Mouse (Mus musculus) neural tube, embryonic 14.5 days (tissue): ENCODE data around the gene Pink1. TPM values are rescaled to one million over a fixed set of nuclear protein-coding genes. Genes with fewer than 3 reads are reported as not detected.

Source experiments
- ATAC-seq: fragments of 200-750 bp; cut with Nextera tagmentation; 2 replicates; pipeline ENCODE4 v1.8.0; 2017; ENCODE audit warnings: low read depth, mild to moderate bottlenecking, moderate TSS enrichment, moderate library complexity
- H3K27ac ChIP-seq: fragments of 300-500 bp; sonication (generic); 2 replicates; pipeline ENCODE4 v1.5.1; 2014; ENCODE audit warnings: low read depth, mild to moderate bottlenecking, control low read depth, low read length, moderate library complexity, mixed read lengths
- H3K27me3 ChIP-seq: fragments of 300-500 bp; sonication (generic); 2 replicates; pipeline ENCODE4 v1.6.1; 2014; ENCODE audit warnings: low read length; ENCODE audit not compliant: control insufficient read depth, insufficient read depth
- H3K36me3 ChIP-seq: fragments of 300-500 bp; sonication (generic); 2 replicates; pipeline ENCODE4 v1.6.1; 2014; ENCODE audit warnings: low read length, mixed read lengths; ENCODE audit not compliant: control insufficient read depth, insufficient read depth
- H3K4me1 ChIP-seq: fragments of 300-500 bp; sonication (generic); 2 replicates; pipeline ENCODE4 v1.6.1; 2014; ENCODE audit warnings: low read length; ENCODE audit not compliant: control insufficient read depth, insufficient read depth
- H3K4me2 ChIP-seq: fragments of 300-500 bp; sonication (generic); 2 replicates; pipeline ENCODE4 v1.6.1; 2014; ENCODE audit warnings: mild to moderate bottlenecking, low read depth, low read length, control low read depth
- H3K4me3 ChIP-seq: fragments of 300-500 bp; sonication (generic); 2 replicates; pipeline ENCODE4 v1.5.1; 2014; ENCODE audit warnings: low read depth, low read length, control low read depth, mixed read lengths
- H3K9ac ChIP-seq: fragments of 300-500 bp; sonication (generic); replicated peaks from 2 replicates; pipeline ENCODE4 v1.6.1; 2014; ENCODE audit warnings: low read depth, mild to moderate bottlenecking, control low read depth, low read length, mixed read lengths
- H3K9me3 ChIP-seq: fragments of 300-500 bp; sonication (generic); 2 replicates; pipeline ENCODE4 v1.6.1; 2016; ENCODE audit warnings: low read length; ENCODE audit not compliant: control insufficient read depth
- WGBS: fragments of 180-500 bp; shearing (Covaris S2); extraction: QIAGEN DNeasy Blood & Tissue Kit; methylation state at CpG from one replicate; pipeline ENCODE4 v1.1.7; 2014; 5-methylcytosine and 5-hydroxymethylcytosine counted together
- polyA plus RNA-seq: library from polyadenylated mRNA; unstranded; fragments of >200 nt; fragmentation: Nextera tagmentation; extraction: Ambion mirVana; gene quantifications from 2 replicates; pipeline ENCODE4 v1.2.1, GENCODE M21; 2014

Pink1 gene
- polyA plus RNA-seq, 1 experiment from 2014 or later, result 49.0 TPM

DNA sequence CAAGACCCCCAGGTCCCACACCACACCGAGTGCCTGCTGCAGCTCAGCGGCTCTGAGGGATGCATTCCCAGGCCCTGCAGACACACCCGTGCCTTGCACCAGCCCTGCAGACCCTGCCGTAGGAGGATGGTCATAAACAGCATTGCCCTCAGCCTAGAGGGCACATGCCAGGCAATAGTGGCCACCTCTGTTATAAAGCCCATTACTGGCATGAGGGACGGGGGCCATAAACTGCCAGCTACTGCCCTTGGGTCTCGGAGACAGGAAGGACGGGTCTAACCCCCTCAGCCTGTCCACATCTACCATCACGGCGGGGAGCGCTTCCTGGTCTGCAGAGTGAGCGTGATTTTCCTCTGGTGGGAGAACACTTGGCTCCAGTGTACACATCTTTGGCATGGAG lies 13.1 kb downstream of the Pink1 start:
- H3K9ac ChIP-seq, result no peak overlapping the region
- peaks cover 63% of the 10 kb centered on the region for H3K36me3 ChIP-seq
- no peak overlapping the region for H3K27ac ChIP-seq
- 86% methylated on average over 11 of the region's 11 CpGs for WGBS
- H3K4me2 ChIP-seq, result no peak overlapping the region
- no peak overlapping the region for H3K4me3 ChIP-seq
- ATAC-seq, result no peak
- no peaks in the 10 kb centered on the region for H3K4me1 ChIP-seq
- H3K27me3 ChIP-seq, result no peaks in the 10 kb centered on the region
- H3K9me3 ChIP-seq, result no peaks in the 10 kb centered on the region

DNA sequence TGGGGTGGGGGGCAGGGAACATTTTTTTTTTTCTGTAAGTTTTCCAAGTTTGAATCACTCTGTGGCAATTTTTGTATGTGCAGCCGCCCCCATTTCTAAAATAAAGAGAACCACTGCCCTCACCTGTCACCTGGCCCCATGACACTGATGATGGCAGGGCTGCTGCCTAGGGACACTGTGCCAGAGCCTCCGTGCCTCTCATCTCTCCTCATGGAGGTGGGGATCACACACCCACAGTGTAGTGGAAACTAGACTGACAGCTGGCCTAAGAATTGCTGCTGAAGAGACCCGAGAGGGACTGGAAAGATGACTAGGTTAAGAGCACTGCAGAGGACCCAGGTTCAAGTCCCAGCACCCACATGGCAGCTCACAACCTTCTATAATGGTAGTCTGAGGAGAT lies 14.0 kb downstream of the Pink1 start:
- no peak overlapping the region for H3K27ac ChIP-seq
- H3K4me2 ChIP-seq, result no peak overlapping the region
- 93% methylated on average over 3 of the region's 3 CpGs for WGBS
- peaks cover 57% of the 10 kb centered on the region for H3K36me3 ChIP-seq
- no peaks in the 10 kb centered on the region for H3K27me3 ChIP-seq
- H3K9me3 ChIP-seq, result no peaks in the 10 kb centered on the region
- no peak overlapping the region for H3K4me3 ChIP-seq
- no peak for ATAC-seq
- no peaks in the 10 kb centered on the region for H3K4me1 ChIP-seq
- no peak overlapping the region for H3K9ac ChIP-seq

DNA sequence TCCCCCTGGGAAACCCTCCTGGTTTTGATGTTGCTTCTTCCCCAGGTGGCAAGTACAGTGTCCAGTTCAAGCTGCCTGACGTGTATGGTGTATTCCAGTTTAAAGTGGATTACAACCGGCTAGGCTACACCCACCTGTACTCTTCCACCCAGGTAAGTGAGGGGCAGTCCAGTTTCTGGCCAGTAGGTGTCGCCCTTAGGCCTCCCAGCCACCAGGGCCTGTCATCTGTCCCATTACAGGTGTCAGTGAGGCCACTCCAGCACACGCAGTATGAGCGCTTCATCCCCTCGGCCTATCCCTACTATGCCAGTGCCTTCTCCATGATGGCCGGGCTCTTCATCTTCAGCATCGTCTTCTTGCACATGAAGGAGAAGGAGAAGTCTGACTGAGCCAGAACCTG lies 14.5 kb downstream of the Pink1 start:
- H3K27ac ChIP-seq, result no peak overlapping the region
- WGBS, result 69% methylated on average over 8 of the region's 8 CpGs
- H3K27me3 ChIP-seq, result no peaks in the 10 kb centered on the region
- H3K9me3 ChIP-seq, result no peaks in the 10 kb centered on the region
- H3K36me3 ChIP-seq, result peaks cover 54% of the 10 kb centered on the region
- no peaks in the 10 kb centered on the region for H3K4me1 ChIP-seq
- H3K4me3 ChIP-seq, result no peak overlapping the region
- no peak overlapping the region for H3K9ac ChIP-seq
- ATAC-seq, result peak; percentile 52; the same call in 1 of the 2 replicates
- no peak overlapping the region for H3K4me2 ChIP-seq

DNA sequence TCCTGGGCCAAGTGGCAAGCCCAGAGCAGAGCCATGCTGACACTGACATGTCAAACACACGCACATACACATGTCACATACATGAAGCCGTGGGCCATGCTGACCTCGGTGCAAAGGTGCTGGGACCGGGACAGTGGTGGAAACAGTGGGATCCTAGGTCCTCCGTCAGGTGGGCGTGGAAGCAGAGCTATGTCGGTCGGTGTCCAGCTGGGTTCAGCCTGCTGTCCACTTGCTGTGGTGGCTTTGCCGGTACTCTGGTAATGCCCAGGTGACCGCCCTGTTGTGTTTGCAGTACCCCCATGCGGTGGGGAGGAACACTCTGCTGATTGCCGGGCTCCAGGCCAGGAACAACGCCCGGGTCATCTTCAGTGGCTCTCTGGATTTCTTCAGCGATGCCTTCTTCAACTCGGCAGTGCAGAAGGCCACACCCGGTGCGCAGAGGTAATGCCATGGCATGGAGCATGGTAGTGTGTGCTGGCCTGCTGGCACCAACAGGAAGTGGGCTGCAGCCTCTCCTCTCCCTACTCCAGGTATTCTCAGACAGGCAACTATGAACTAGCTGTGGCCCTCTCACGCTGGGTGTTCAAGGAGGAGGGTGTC lies 15.7 kb downstream of the Pink1 start:
- H3K27ac ChIP-seq, result no peak overlapping the region
- H3K9me3 ChIP-seq, result no peaks in the 10 kb centered on the region
- no peak overlapping the region for H3K4me3 ChIP-seq
- ATAC-seq, result no peak
- H3K27me3 ChIP-seq, result no peaks in the 10 kb centered on the region
- 96% methylated on average over 19 of the region's 19 CpGs for WGBS
- H3K9ac ChIP-seq, result no peak overlapping the region
- H3K4me1 ChIP-seq, result peaks cover 5% of the 10 kb centered on the region
- peaks cover 54% of the 10 kb centered on the region for H3K36me3 ChIP-seq
- H3K4me2 ChIP-seq, result no peak overlapping the region

DNA sequence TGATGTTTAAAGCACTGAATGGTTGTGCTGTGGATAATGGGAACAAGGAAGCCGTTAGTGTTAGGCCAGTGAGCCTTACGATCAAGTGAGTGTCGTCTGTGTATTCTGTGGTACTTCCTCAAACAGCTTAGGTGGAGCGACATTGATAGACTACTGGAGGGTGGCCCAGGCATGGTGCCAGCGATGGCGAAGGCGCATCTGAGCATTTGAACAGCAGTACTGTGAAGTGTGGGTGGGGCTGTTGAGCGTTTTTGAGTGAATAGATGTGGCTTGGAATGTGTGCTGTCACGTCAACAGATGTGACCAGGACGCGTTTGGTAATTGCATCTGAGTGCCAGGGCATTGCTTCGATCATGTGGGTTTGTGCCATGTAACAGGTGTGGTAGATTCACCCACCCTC lies 18.4 kb downstream of the Pink1 start:
- Histone ChIP-seq H3K36me3 (peaks cover 29% of the 10 kb centered on the region), H3K27ac (no peak overlapping the region), H3K27me3 (no peaks in the 10 kb centered on the region), H3K9me3 (no peaks in the 10 kb centered on the region), H3K4me3 (no peak overlapping the region), H3K9ac (no peak overlapping the region), H3K4me2 (no peak overlapping the region), H3K4me1 (peaks cover 16% of the 10 kb centered on the region)
- no peak for ATAC-seq
- WGBS, result 88% methylated on average over 12 of the region's 12 CpGs

DNA sequence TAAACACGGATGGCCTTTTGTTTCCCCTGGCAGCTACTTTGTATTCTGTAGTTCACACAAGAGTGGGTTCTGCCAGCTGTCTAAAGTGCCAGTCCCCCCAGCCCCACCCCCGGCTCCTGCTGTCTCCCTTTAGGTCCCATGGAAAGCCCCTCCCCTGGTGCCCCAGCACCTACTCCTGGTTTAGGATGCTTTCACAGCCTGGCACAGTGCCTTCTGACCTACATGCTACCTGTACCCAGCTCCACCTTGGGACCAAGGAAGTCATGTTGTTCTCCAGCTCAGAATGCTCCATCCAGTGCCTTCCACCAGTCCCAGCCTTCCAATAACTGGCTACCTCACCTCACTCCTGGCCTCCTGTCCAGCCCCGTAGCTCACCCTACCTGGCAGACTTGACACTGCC lies 19.1 kb downstream of the Pink1 start:
- Histone ChIP-seq H3K4me1 (peaks cover 16% of the 10 kb centered on the region), H3K27me3 (no peaks in the 10 kb centered on the region), H3K36me3 (peaks cover 22% of the 10 kb centered on the region), H3K4me3 (no peak overlapping the region), H3K4me2 (no peak overlapping the region), H3K27ac (no peak overlapping the region), H3K9ac (no peak overlapping the region), H3K9me3 (no peaks in the 10 kb centered on the region)
- ATAC-seq, result no peak
- 72% methylated on average over 3 of the region's 3 CpGs for WGBS

DNA sequence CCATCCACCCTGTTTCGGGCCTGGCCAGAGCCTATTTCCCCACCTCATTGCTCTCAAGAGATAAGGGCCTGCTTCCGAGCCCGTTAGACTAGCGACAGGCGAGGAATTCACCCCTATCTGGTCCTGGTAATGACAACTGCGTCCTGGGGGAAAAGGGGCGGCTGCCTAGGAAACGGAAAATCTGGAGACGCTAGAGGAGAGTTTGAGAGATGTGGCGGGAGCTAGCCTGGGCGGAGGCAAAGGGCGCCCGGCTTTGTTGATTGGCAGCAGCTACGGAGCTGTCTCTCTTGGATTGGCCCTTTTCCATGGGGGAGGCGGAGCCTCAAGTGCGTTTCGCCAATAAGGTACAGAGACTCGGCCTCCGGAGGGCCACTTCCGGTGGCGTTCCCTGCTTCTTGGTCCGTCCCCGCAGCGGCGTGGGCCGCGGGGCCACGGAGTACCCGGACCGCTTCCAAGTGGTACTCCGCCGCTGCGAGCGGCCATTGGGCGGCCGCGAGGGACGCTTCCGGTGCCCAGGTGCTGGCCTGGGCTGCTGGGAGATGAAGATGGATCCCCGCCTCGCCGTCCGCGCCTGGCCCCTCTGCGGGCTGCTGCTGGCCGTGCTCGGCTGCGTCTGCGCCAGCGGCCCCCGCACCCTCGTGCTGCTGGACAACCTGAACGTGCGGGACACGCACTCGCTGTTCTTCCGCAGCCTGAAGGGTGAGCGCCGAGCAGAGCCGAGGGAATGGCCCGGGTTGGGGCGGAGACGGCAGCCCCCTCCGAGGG lies 21.6 kb downstream of the Pink1 start, which contains the start of gene Ddost:
TSS of gene Ddost (plus strand) at position 391 of the 765 bp plus-strand sequence.
- H3K4me3 ChIP-seq, result peak within 1 kb of the TSS; percentile 91
- peaks cover 16% of the 10 kb centered on the region for H3K4me1 ChIP-seq
- under 1% methylated on average over 64 of the region's 64 CpGs for WGBS

DNA sequence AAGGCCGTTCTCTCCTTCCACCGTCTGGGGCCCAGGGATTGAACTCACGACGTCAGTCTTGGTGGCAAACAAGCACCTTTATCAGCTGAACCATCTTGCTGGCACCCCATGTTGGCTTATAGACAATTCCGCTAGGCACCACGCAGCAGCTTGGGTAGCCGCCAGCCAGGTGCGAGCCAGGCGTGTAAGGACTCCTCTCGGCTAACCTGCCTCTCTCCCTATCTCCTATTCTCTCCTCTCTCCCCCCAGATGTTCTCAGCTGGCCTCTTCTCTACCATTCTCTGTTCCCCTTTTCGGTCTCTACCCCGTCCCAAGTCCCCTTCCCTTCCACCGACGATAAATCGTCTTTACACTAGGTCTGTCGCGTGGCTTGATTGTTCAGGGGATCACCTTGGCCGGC lies 22.4 kb downstream of the Pink1 start:
- H3K36me3 ChIP-seq, result no peaks in the 10 kb centered on the region
- H3K9ac ChIP-seq, result peak overlapping the region; percentile 63
- H3K4me2 ChIP-seq, result peak overlapping the region; percentile 82
- H3K27ac ChIP-seq, result peak overlapping the region; percentile 82
- no peaks in the 10 kb centered on the region for H3K9me3 ChIP-seq
- H3K4me1 ChIP-seq, result peaks cover 16% of the 10 kb centered on the region
- no peaks in the 10 kb centered on the region for H3K27me3 ChIP-seq
- 18% methylated on average over 18 of the region's 18 CpGs for WGBS
- peak overlapping the region; percentile 91 for H3K4me3 ChIP-seq
- no peak for ATAC-seq

More for the DNA sequence above, 21.6 kb downstream of the Pink1 start, which contains the start of gene Ddost:
- peak; percentile 97 for ATAC-seq
- Histone ChIP-seq H3K4me2 (peak within 1 kb of the TSS; percentile 82), H3K9ac (peak within 1 kb of the TSS; percentile 81), H3K36me3 (peaks cover 6% of the 10 kb centered on the region; the same call in 1 of the 2 replicates), H3K9me3 (no peaks in the 10 kb centered on the region), H3K27me3 (no peaks in the 10 kb centered on the region), H3K27ac (peak within 1 kb of the TSS; percentile 83)

DNA sequence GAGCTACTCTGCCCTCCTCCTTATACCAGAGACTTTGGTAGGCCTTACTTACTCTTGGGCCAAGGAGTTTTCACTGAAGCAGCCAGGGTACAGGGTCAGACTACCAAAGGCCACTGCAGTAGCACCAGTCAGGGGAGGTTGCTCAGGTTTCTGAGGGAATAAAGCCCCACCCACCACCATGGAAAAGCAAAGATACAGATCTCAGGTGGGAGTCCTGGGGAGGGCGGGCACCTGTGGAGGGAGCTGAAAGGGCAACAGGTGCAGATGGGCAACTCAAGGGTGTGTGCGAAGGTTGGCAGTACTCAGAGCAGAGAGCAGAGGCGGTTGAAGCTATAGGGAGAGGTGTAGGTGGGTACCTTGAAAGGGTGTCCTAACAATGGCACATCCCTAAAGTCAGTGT lies 23.1 kb downstream of the Pink1 start:
- no peak overlapping the region for H3K4me3 ChIP-seq
- H3K36me3 ChIP-seq, result no peaks in the 10 kb centered on the region
- H3K27me3 ChIP-seq, result no peaks in the 10 kb centered on the region
- no peak overlapping the region for H3K9ac ChIP-seq
- no peak overlapping the region for H3K4me2 ChIP-seq
- no peaks in the 10 kb centered on the region for H3K9me3 ChIP-seq
- no peak for ATAC-seq
- H3K4me1 ChIP-seq, result peaks cover 16% of the 10 kb centered on the region
- WGBS, result 93% methylated on average over 3 of the region's 3 CpGs
- H3K27ac ChIP-seq, result no peak overlapping the region
